Mouse (Mus musculus): ENCODE measurements around the gene Brinp3.

The Brinp3 gene

GRCm38 (mm10) chr1:146787236-146787635 lies 292.7 kb downstream of the Brinp3 start:
- in situ Hi-C loops (cut with MboI; ENCODE audit: low sequenced_read_pairs): no loop called here

GRCm38 (mm10) chr1:146792826-146793225 lies 298.3 kb downstream of the Brinp3 start:
- in situ Hi-C loops (cut with MboI; ENCODE audit: low sequenced_read_pairs): no loop called here

- in situ Hi-C loops (cut with MboI; ENCODE audit: low sequenced_read_pairs): no loop called here
Observed at GRCm38 (mm10) chr1:146799986-146800553, 305.5 kb downstream of the Brinp3 start.

- in situ Hi-C loops (cut with MboI; ENCODE audit: low sequenced_read_pairs): no loop called here
Observed at GRCm38 (mm10) chr1:146801821-146802220, 307.3 kb downstream of the Brinp3 start.

GRCm38 (mm10) chr1:146807765-146808164 lies 313.2 kb downstream of the Brinp3 start:
- in situ Hi-C loops (cut with MboI; ENCODE audit: low sequenced_read_pairs): no loop called here

GRCm38 (mm10) chr1:146833888-146834287 lies 339.3 kb downstream of the Brinp3 start:
- in situ Hi-C loops (cut with MboI; ENCODE audit: low sequenced_read_pairs): no loop called here

- in situ Hi-C loops (cut with MboI; ENCODE audit: low sequenced_read_pairs): no loop called here
Observed at GRCm38 (mm10) chr1:146844087-146844486, 349.5 kb downstream of the Brinp3 start.

GRCm38 (mm10) chr1:146848892-146849291 lies 354.3 kb downstream of the Brinp3 start:
- in situ Hi-C loops (cut with MboI; ENCODE audit: low sequenced_read_pairs): no loop called here

GRCm38 (mm10) chr1:146850147-146850546 lies 355.6 kb downstream of the Brinp3 start:
- in situ Hi-C loops (cut with MboI; ENCODE audit: low sequenced_read_pairs): no loop called here

GRCm38 (mm10) chr1:146898636-146899035 lies 404.1 kb downstream of the Brinp3 start:
- in situ Hi-C loops (cut with MboI; ENCODE audit: low sequenced_read_pairs): no loop called here

- in situ Hi-C loops (cut with MboI; ENCODE audit: low sequenced_read_pairs): no loop called here
Observed at GRCm38 (mm10) chr1:146901691-146902090, 407.1 kb downstream of the Brinp3 start.

GRCm38 (mm10) chr1:146939463-146940389 lies 445.2 kb downstream of the Brinp3 start:
- in situ Hi-C loops (cut with MboI; ENCODE audit: low sequenced_read_pairs): no loop called here
